In genomic region chr10:21831002-21831696, GRCm38 (mm10) we compare ENCODE assay signal across 24 mouse cellular contexts. TPM values are rescaled to one million over a fixed set of nuclear protein-coding genes. Genes with fewer than 3 reads are reported as not detected.
DNase-seq lines count a peak whose midpoint lies in the region; ATAC-seq lines count a peak whose summit lies in the region.
"Had no signal": no experiment of that assay in that cellular context is flagged by ENCODE, and none has a peak within 500 bp of the region (broad histone marks: within the 10 kb centered on the region; RNA-seq: fewer than 3 reads in every experiment).

No protein-coding gene starts in this region.

- no peak overlapping the region for H3K4me3 ChIP-seq in midbrain, embryonic 11.5 days (ENCODE audit: low read depth, low read length)
- H3K4me3 ChIP-seq in midbrain, embryonic 13.5 days (replicated peaks): no peak overlapping the region
- H3K4me3 ChIP-seq: embryonic facial prominence, embryonic 12.5 days; embryonic facial prominence, embryonic 15.5 days; gastrocnemius, adult 2 months; heart, adult 2 months; heart, embryonic 10.5 days; heart, embryonic 13.5 days; hindbrain, embryonic 12.5 days; hindbrain, embryonic 15.5 days had no signal

- H3K27me3 ChIP-seq in midbrain, embryonic 11.5 days (ENCODE audit: control insufficient read depth, insufficient read depth, low read length): no peaks in the 10 kb centered on the region
- H3K27me3 ChIP-seq in midbrain, embryonic 13.5 days: no peaks in the 10 kb centered on the region
- H3K27me3 ChIP-seq: embryonic facial prominence, embryonic 15.5 days; heart, embryonic 13.5 days; hindbrain, embryonic 12.5 days; hindbrain, embryonic 15.5 days; Patski had no signal

- WGBS in midbrain, embryonic 11.5 days: 70% methylated on average over 6 of the region's 6 CpGs
- 53% methylated on average over 6 of the region's 6 CpGs for WGBS in midbrain, embryonic 13.5 days

- no peak overlapping the region for H3K9ac ChIP-seq in midbrain, embryonic 11.5 days (ENCODE audit: low read length)
- H3K9ac ChIP-seq in midbrain, embryonic 13.5 days (replicated peaks): no peak overlapping the region
- H3K9ac ChIP-seq: embryonic facial prominence, embryonic 12.5 days; embryonic facial prominence, embryonic 15.5 days; forebrain, postnatal 0 days; heart, embryonic 13.5 days; hindbrain, embryonic 12.5 days; hindbrain, embryonic 15.5 days had no signal

- H3K9me3 ChIP-seq in midbrain, embryonic 11.5 days (ENCODE audit: control insufficient read depth, low read length): no peaks in the 10 kb centered on the region
- H3K9me3 ChIP-seq in midbrain, embryonic 13.5 days: no peaks in the 10 kb centered on the region
- H3K9me3 ChIP-seq: embryonic facial prominence, embryonic 12.5 days; embryonic facial prominence, embryonic 15.5 days; heart, embryonic 10.5 days; heart, embryonic 13.5 days; hindbrain, embryonic 12.5 days; hindbrain, embryonic 15.5 days had no signal

- intact Hi-C loops in heart, postnatal 14 days (cut with DNase I): no loop called here

- H3K36me3 ChIP-seq in midbrain, embryonic 11.5 days (ENCODE audit: control insufficient read depth, insufficient read depth, low read length): no peaks in the 10 kb centered on the region
- H3K36me3 ChIP-seq in midbrain, embryonic 13.5 days: no peaks in the 10 kb centered on the region
- H3K36me3 ChIP-seq: embryonic facial prominence, embryonic 12.5 days; embryonic facial prominence, embryonic 15.5 days; heart, embryonic 10.5 days; heart, embryonic 13.5 days; hindbrain, embryonic 12.5 days; hindbrain, embryonic 15.5 days had no signal

- peak; percentile 52 for DNase-seq in heart, adult 11 months
- no peak for DNase-seq in heart, postnatal 14 days
- DNase-seq in midbrain, embryonic 11.5 days (ENCODE audit: low spot score, missing footprints): peak; percentile 65
- no peak for DNase-seq in retina, postnatal 1 day
- DNase-seq: adrenal gland, postnatal 10 days; adrenal gland, postnatal 36 days; cerebellum, adult 18-20 months; cerebellum, adult 9-10 months; cerebellum, postnatal 14 days; forebrain, postnatal 0 days; gastrocnemius, adult 2 months; gastrocnemius, postnatal 14 days; heart, adult 2 months had no signal

- H3K4me2 ChIP-seq in midbrain, embryonic 11.5 days: no peak overlapping the region
- H3K4me2 ChIP-seq in midbrain, embryonic 13.5 days (replicated peaks): no peak overlapping the region
- H3K4me2 ChIP-seq: embryonic facial prominence, embryonic 12.5 days; embryonic facial prominence, embryonic 15.5 days; heart, embryonic 13.5 days; hindbrain, embryonic 12.5 days; hindbrain, embryonic 15.5 days had no signal

- H3K27ac ChIP-seq in midbrain, embryonic 11.5 days (ENCODE audit: low read depth, low read length): no peak overlapping the region
- no peak overlapping the region for H3K27ac ChIP-seq in midbrain, embryonic 13.5 days
- H3K27ac ChIP-seq: embryonic facial prominence, embryonic 12.5 days; embryonic facial prominence, embryonic 15.5 days; gastrocnemius, adult 2 months; heart, adult 2 months; heart, embryonic 10.5 days; heart, embryonic 13.5 days; hindbrain, embryonic 12.5 days; hindbrain, embryonic 15.5 days had no signal

- ATAC-seq in midbrain, embryonic 11.5 days (ENCODE audit: low FRiP score): no peak
- no peak for ATAC-seq in midbrain, embryonic 13.5 days
- ATAC-seq in megakaryocyte-erythroid progenitor cell, adult 5-6 weeks (replicated peaks; ENCODE audit: low FRiP score, low TSS enrichment, poor library complexity, severe bottlenecking): 0 out of 2 replicates have a peak, but pooled peaks have one; percentile 17
- ATAC-seq in granulocyte monocyte progenitor cell, adult 5-6 weeks (replicated peaks; ENCODE audit: poor library complexity, severe bottlenecking): no peak
- ATAC-seq: forebrain, embryonic 14.5 days; forebrain, postnatal 0 days; Patski had no signal

- peaks cover 13% of the 10 kb centered on the region for H3K4me1 ChIP-seq in midbrain, embryonic 11.5 days (ENCODE audit: control insufficient read depth, insufficient read depth, low read length)
- H3K4me1 ChIP-seq in midbrain, embryonic 13.5 days (replicated peaks): peaks cover 19% of the 10 kb centered on the region

RNA-seq across cellular contexts. Expression of gene Sgk1, which starts 50.8 kb away (rescaled TPM):
- 100 to 1,000 TPM; 120 to 135 TPM for total RNA-seq in heart, postnatal 14 days (2021)
- 20.8 and 25.7 TPM in 2 replicates for polyA plus RNA-seq in midbrain, embryonic 11.5 days (2014; fragmentation: Nextera tagmentation; extraction: Ambion mirVana)
- polyA plus RNA-seq in midbrain, embryonic 13.5 days (2015; fragmentation: Nextera tagmentation; extraction: Ambion mirVana): 35.9 and 36.7 TPM in 2 replicates
- total RNA-seq in megakaryocyte-erythroid progenitor cell, adult 5-6 weeks (2014; fragmentation: Nextera tagmentation): 1.1 and 9.7 TPM in 2 replicates
- 5.5 and 8.1 TPM in 2 replicates for total RNA-seq in megakaryocyte-erythroid progenitor cell, adult 5-6 weeks (2017)
- total RNA-seq in granulocyte monocyte progenitor cell, adult 5-6 weeks (2014; fragmentation: Nextera tagmentation): 1.2 and 8.2 TPM in 2 replicates
- 8.5 and 12.6 TPM in 2 replicates for total RNA-seq in granulocyte monocyte progenitor cell, adult 5-6 weeks (2017)

Comparison
In these comparisons a context has a peak if more than half of its experiments do, and no peak if none do; other contexts are left out.
1. DNase-seq: peak in heart, adult 11 months (single experiment) and midbrain, embryonic 11.5 days (single experiment); none in heart, postnatal 14 days (0 of 2) and retina, postnatal 1 day (single experiment).
2. RNA of gene Sgk1, which starts 50.8 kb away (total RNA-seq): 120 to 135 TPM in heart, postnatal 14 days; 1.2 to 12.6 TPM in granulocyte monocyte progenitor cell, adult 5-6 weeks and 1.1 to 9.7 TPM in megakaryocyte-erythroid progenitor cell, adult 5-6 weeks; every median in the first group is over 4 times any median in the second.